Mouse (Mus musculus): Measurements from ENCODE around the gene Olfr1496.

Olfr1496 gene

GRCm38 (mm10) chr19:13777578-13777977 is at the start of gene Olfr1496:
Gene Olfr1496, plus strand, starts transcription at chr19:13777878.
- in situ Hi-C loops (cut with MboI; ENCODE audit: unreplicated experiment in 2 of 2): no loop called here

DNA sequence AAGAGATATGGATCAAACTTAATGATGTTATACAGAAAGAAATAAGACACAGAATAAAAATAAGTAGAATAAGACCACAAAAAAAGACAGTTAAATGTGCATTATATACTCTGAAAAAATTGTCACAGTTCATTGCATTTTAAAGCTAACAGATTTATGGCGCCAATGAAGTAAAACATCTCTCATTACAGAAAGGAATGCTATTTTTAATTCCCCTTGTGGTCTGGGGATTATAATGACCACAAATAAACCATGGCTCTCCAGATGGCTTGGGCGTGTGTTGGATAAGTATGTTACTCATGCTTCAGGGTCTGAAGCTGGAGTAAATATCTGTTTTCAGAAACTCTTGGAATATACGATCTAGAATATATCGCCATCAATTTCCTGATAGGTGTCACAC is 38.2 kb upstream of the Olfr1496 start, which contains the start of gene Olfr1494:
Olfr1494 (plus strand) TSS at position 301 of the 400 bp plus-strand sequence.
- in situ Hi-C loops (cut with MboI; ENCODE audit: unreplicated experiment in 2 of 2): no loop called here

DNA sequence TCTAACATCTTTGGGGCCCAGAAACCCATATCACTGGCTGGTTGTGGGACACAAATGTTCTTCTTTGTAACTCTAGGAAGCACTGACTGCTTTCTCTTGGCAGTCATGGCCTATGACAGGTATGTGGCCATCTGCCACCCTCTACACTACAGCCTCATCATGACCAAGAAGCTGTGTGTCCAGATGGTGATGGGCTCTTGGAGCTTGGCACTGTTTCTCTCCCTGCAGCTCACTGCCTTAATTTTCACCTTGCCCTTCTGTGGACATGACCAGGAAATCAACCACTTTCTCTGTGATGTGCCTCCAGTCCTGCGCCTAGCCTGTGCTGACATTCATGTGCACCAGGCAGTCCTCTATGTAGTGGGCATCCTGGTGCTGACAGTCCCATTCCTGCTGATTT is 28.3 kb upstream of the Olfr1496 start:
- in situ Hi-C loops (cut with MboI; ENCODE audit: unreplicated experiment in 2 of 2): no loop called here

GRCm38 (mm10) chr19:13764306-13764705 is 13.4 kb upstream of the Olfr1496 start, which contains the start of gene Olfr1495:
Gene Olfr1495, plus strand, starts transcription at chr19:13764606.
- in situ Hi-C loops (cut with MboI; ENCODE audit: unreplicated experiment in 2 of 2): no loop called here

- in situ Hi-C loops (cut with MboI; ENCODE audit: unreplicated experiment in 2 of 2): no loop called here
These were observed 9.0 kb upstream of the Olfr1496 start for GRCm38 (mm10) chr19:13768565-13769276.

DNA sequence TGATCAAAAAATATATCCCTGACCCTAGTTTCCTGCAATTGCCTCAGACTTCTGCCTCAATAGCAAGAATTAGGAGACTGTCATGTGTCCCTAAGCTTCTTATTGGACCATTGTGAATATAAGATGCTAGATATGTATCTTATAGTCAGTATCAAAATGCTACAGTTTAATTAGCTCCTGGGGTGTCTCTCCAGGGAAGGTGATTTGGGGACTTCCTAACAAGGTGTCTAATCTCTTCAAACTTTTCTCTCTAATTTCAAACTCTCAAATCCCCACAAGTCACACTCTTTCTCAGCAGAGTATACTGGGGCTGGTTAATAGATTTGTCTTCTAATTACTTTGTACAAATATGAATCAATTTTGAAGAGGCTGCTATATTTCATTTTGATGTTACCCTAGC is 20.4 kb downstream of the Olfr1496 start, which contains the start of gene Olfr1497:
Olfr1497 (minus strand) TSS at position 101 of the 400 bp plus-strand sequence.
- in situ Hi-C loops (cut with MboI; ENCODE audit: unreplicated experiment in 2 of 2): no loop called here

- in situ Hi-C loops (cut with MboI; ENCODE audit: unreplicated experiment in 2 of 2): loop anchor here in 1 of 2 experiments (25.0 kb wide), 2 partner anchors 968 to 1393 kb away; partner anchors contain the start of genes Gm5244 and Olfr1441
These were observed 27.8 kb downstream of the Olfr1496 start for GRCm38 (mm10) chr19:13805486-13805885.

DNA sequence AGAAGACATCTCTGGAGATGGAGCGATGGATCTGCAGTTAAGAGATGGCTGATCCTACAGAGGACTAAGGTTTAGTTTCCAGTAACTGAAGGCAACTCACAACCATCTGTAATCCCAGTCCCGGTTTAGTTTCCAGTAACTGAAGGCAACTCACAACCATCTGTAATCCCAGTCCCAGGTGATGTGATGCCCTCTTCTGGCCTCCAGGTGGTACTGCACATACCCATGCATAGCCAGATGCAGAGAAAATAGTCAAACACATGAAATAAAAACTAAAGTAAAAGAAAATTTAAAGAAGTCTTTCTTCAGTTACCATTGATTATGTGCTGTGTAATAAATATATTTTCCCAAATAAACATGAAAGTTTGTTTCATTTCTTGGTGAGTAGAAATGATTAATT is 35.1 kb downstream of the Olfr1496 start:
- in situ Hi-C loops (cut with MboI; ENCODE audit: unreplicated experiment in 2 of 2): loop anchor here (10.0 to 25.0 kb wide), 5 partner anchors 976 to 1788 kb away; partner anchors contain the start of genes Gm4952 (in 1 of the 2), Gm5244 (in 1 of the 2) and Olfr1441 (in 1 of the 2)

- in situ Hi-C loops (cut with MboI; ENCODE audit: unreplicated experiment in 2 of 2): loop anchor here (5.0 to 25.0 kb wide), 7 partner anchors 982 to 1794 kb away; partner anchors contain the start of genes Gm4952 (in 1 of the 2), Gm5244 (in 1 of the 2) and Olfr1441 (in 1 of the 2)
These were observed 41.1 kb downstream of the Olfr1496 start for GRCm38 (mm10) chr19:13818827-13819226.

DNA sequence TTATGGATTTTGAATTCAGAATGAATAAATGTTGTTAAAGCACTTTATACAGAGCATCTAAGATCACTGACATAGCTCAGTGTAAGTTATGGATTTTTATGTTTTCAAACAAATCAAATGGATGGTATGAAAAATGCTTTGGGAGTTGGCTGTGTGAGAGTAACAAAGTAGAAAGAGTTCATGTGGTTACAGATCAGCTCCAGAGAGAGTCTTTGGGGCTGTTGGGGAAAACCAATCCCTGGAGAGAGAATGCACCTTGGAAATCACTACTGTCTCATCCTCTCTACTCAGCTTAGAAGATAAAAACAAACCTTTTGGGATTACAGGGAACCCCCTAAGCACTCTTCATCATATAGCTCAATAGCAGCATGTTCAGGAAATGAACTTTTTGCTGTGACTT is 41.7 kb downstream of the Olfr1496 start, which contains the start of gene Olfr1499:
Olfr1499 (minus strand) TSS at position 101 of the 400 bp plus-strand sequence.
- in situ Hi-C loops (cut with MboI; ENCODE audit: unreplicated experiment in 2 of 2): loop anchor here (5.0 to 25.0 kb wide), 7 partner anchors 982 to 1795 kb away; partner anchors contain the start of genes Gm4952 (in 1 of the 2), Gm5244 (in 1 of the 2) and Olfr1441 (in 1 of the 2)

DNA sequence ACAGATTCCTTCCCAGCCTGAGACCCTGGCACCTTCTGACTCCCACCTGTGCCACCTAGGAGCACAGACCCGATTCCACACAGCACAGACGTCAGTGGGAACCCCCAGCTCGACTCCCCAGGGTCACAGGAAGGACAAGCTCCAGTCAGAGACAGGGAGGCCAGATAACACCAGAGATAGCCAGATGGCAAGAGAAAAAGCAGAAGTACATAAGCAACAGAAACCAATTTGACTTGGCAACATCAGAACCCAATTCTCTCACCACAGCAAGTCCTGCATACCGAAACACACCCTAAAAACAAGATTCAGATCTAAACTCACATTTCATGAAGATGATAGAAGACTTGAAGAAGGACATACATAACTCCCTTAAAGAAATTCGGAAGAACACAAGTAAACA is 43.2 kb downstream of the Olfr1496 start:
- in situ Hi-C loops (cut with MboI; ENCODE audit: unreplicated experiment in 2 of 2): loop anchor here in 1 of 2 experiments (25.0 kb wide), 2 partner anchors 984 to 1409 kb away; partner anchors contain the start of genes Gm5244 and Olfr1441

DNA sequence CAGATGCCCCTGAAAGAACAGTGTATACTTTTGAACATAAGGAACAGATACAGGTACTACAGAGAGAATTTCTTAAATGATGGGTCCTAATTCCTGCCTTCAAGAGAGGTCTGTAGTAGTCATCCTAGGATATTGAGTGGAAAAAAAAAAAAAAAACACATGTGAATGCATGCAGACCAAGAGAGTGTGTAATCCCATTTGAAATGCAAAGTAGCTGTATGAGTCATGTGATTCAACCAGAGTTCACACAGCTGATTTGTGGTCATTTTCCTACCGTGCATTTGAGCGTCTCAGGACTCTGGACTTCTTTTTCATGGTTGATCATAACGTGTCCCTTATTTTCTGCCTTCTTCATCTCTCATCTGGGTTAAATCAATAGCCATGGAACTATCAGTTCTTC is 50.8 kb downstream of the Olfr1496 start:
- in situ Hi-C loops (cut with MboI; ENCODE audit: unreplicated experiment in 2 of 2): no loop called here

- in situ Hi-C loops (cut with MboI; ENCODE audit: unreplicated experiment in 2 of 2): no loop called here
These were observed 52.7 kb downstream of the Olfr1496 start, which contains the start of gene Olfr1500 for GRCm38 (mm10) chr19:13830388-13830787. Gene Olfr1500, minus strand, starts transcription at chr19:13830488.
